Comparison of ENCODE assay signal across 13 mouse cellular contexts in genomic region chr12:100831629-100832325, GRCm38 (mm10). TPM values are rescaled to one million over a fixed set of nuclear protein-coding genes. Genes with fewer than 3 reads are reported as not detected.
DNase-seq lines count a peak whose midpoint lies in the region; ATAC-seq lines count a peak whose summit lies in the region.
"Had no signal": no experiment of that assay in that cellular context is flagged by ENCODE, and none has a peak within 500 bp of the region (broad histone marks: within the 10 kb centered on the region; RNA-seq: fewer than 3 reads in every experiment).

No protein-coding gene starts in this region.

- ATAC-seq in hindbrain, embryonic 11.5 days (ENCODE audit: low FRiP score): peak; percentile 79; the same call in 1 of the 2 replicates
- ATAC-seq in hindbrain, embryonic 12.5 days (ENCODE audit: low FRiP score): no peak; the same call in 1 of the 2 replicates
- ATAC-seq in neural tube, embryonic 14.5 days (ENCODE audit: low read depth): peak; percentile 87
- ATAC-seq: intestine, embryonic 15.5 days had no signal

- no peak for DNase-seq in hindbrain, embryonic 11.5 days (ENCODE audit: low spot score)
- DNase-seq in ES-CJ7 (ENCODE audit: low read depth, low spot score): peak; percentile 75
- peak; percentile 34 for DNase-seq in WW6 (ENCODE audit: low read depth, low spot score)
- no peak for DNase-seq in spleen, postnatal 36 days (ENCODE audit: low spot score in 2 of 2)
- no peak for DNase-seq in left cerebral cortex, postnatal 10 days (ENCODE audit: extremely low spot score in 1 of 2, low spot score in 2 of 2)
- DNase-seq: adrenal gland, adult 2 months; cerebellum, adult 2 months; gastrocnemius, postnatal 10 days; lung, postnatal 14 days had no signal

- no peak overlapping the region for H3K9ac ChIP-seq in hindbrain, embryonic 11.5 days (ENCODE audit: low read depth, low read length)
- no peak overlapping the region for H3K9ac ChIP-seq in hindbrain, embryonic 12.5 days
- no peak overlapping the region for H3K9ac ChIP-seq in neural tube, embryonic 14.5 days (replicated peaks; ENCODE audit: low read depth, low read length)
- H3K9ac ChIP-seq: intestine, embryonic 15.5 days had no signal

- H3K4me2 ChIP-seq in hindbrain, embryonic 11.5 days (replicated peaks; ENCODE audit: low read depth, low read length): no peak overlapping the region
- no peak overlapping the region for H3K4me2 ChIP-seq in hindbrain, embryonic 12.5 days (replicated peaks)
- H3K4me2 ChIP-seq in neural tube, embryonic 14.5 days (ENCODE audit: low read depth, low read length): no peak overlapping the region
- H3K4me2 ChIP-seq: heart, embryonic 11.5 days; intestine, embryonic 15.5 days had no signal

- no peak overlapping the region for H3K4me3 ChIP-seq in hindbrain, embryonic 11.5 days (ENCODE audit: low read depth, low read length)
- no peak overlapping the region for H3K4me3 ChIP-seq in hindbrain, embryonic 12.5 days
- no peak overlapping the region for H3K4me3 ChIP-seq in neural tube, embryonic 14.5 days (ENCODE audit: low read depth, low read length)
- H3K4me3 ChIP-seq: intestine, embryonic 15.5 days had no signal

- no peak overlapping the region for H3K27ac ChIP-seq in hindbrain, embryonic 11.5 days (ENCODE audit: low read depth, low read length)
- H3K27ac ChIP-seq in hindbrain, embryonic 12.5 days: no peak overlapping the region
- H3K27ac ChIP-seq in neural tube, embryonic 14.5 days (ENCODE audit: low read depth, low read length): no peak overlapping the region
- H3K27ac ChIP-seq: intestine, embryonic 15.5 days had no signal

- no peaks in the 10 kb centered on the region for H3K4me1 ChIP-seq in hindbrain, embryonic 11.5 days (replicated peaks; ENCODE audit: control insufficient read depth, insufficient read depth, low read length)
- H3K4me1 ChIP-seq in hindbrain, embryonic 12.5 days: peaks cover 4% of the 10 kb centered on the region
- no peaks in the 10 kb centered on the region for H3K4me1 ChIP-seq in neural tube, embryonic 14.5 days (ENCODE audit: control insufficient read depth, insufficient read depth, low read length)
- H3K4me1 ChIP-seq: intestine, embryonic 15.5 days had no signal

- no peaks in the 10 kb centered on the region for H3K27me3 ChIP-seq in hindbrain, embryonic 11.5 days (ENCODE audit: control insufficient read depth, insufficient read depth, low read length)
- H3K27me3 ChIP-seq in hindbrain, embryonic 12.5 days: no peaks in the 10 kb centered on the region
- no peaks in the 10 kb centered on the region for H3K27me3 ChIP-seq in neural tube, embryonic 14.5 days (ENCODE audit: control insufficient read depth, insufficient read depth, low read length)
- H3K27me3 ChIP-seq: intestine, embryonic 15.5 days had no signal

- H3K9me3 ChIP-seq in hindbrain, embryonic 11.5 days (ENCODE audit: control insufficient read depth, low read length): no peaks in the 10 kb centered on the region
- no peaks in the 10 kb centered on the region for H3K9me3 ChIP-seq in hindbrain, embryonic 12.5 days (replicated peaks)
- H3K9me3 ChIP-seq in neural tube, embryonic 14.5 days (ENCODE audit: control insufficient read depth, low read length): no peaks in the 10 kb centered on the region
- H3K9me3 ChIP-seq: intestine, embryonic 15.5 days had no signal

- intact Hi-C loops in left cerebral cortex, postnatal 10 days (cut with DNase I): no loop called here

- WGBS in hindbrain, embryonic 11.5 days: 36% methylated on average over 8 of the region's 8 CpGs
- WGBS in hindbrain, embryonic 12.5 days: 32% methylated on average over 8 of the region's 8 CpGs
- WGBS in neural tube, embryonic 14.5 days: 13% methylated on average over 8 of the region's 8 CpGs

- no peaks in the 10 kb centered on the region for H3K36me3 ChIP-seq in hindbrain, embryonic 11.5 days (ENCODE audit: control insufficient read depth, insufficient read depth, low read length)
- H3K36me3 ChIP-seq in hindbrain, embryonic 12.5 days: no peaks in the 10 kb centered on the region
- H3K36me3 ChIP-seq in neural tube, embryonic 14.5 days (ENCODE audit: control insufficient read depth, insufficient read depth, low read length): no peaks in the 10 kb centered on the region
- H3K36me3 ChIP-seq: intestine, embryonic 15.5 days had no signal

RNA-seq across cellular contexts. Expression of gene Dglucy, which starts 52.9 kb away (rescaled TPM):
- polyA plus RNA-seq in hindbrain, embryonic 11.5 days (2014; fragmentation: Nextera tagmentation; extraction: Ambion mirVana): 0.57 TPM in 2 replicates
- 2.0 and 2.8 TPM in 2 replicates for polyA plus RNA-seq in hindbrain, embryonic 12.5 days (2016; fragmentation: Nextera tagmentation; extraction: Ambion mirVana)
- 1.9 and 4.0 TPM in 2 replicates for polyA plus RNA-seq in neural tube, embryonic 14.5 days (2014; fragmentation: Nextera tagmentation; extraction: Ambion mirVana)
- 1 to 10 TPM; 5.5 to 7.3 TPM for total RNA-seq in left cerebral cortex, postnatal 10 days (2021)

Comparison
In these comparisons a context has a peak if more than half of its experiments do, and no peak if none do; other contexts are left out.
1. DNase-seq: peak in ES-CJ7 (single experiment) and WW6 (single experiment); none in hindbrain, embryonic 11.5 days (single experiment), spleen, postnatal 36 days (0 of 2) and left cerebral cortex, postnatal 10 days (0 of 2).